Mouse (Mus musculus): ENCODE data around the gene Fut2. TPM values are rescaled to one million over a fixed set of nuclear protein-coding genes. Genes with fewer than 3 reads are reported as not detected.

The Fut2 gene
- polyA plus RNA-seq, 1 experiment from 2014 or later, result 35.1 TPM

DNA sequence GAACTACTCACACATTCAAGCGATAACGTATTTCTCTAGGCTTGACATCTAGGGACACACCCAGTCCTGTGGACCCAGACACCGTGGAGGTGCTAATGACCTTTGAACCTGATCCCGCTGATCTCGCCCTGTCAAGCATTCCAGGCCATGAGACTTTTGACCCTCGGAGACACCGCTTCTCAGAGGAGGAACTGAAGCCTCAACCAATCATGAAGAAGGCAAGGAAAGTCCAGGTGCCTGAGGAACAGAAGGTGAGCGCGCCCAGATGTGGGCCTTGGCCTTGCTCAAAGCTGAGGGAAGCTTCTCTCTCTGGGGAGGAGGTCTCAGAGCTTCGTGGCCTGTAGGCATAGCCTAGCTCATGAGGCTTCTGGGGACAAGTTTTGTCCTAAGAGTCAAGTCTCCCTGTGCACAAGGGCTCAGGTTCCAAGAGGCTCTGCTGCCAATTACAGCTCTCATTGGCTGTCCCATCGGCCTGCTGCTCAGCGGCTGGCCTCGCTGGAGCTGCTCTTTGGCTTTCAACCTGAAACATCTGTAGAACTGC, 42.1 kb upstream of the Fut2 start:
- Histone ChIP-seq H3K36me3 (ENCODE audit: control insufficient read depth, insufficient read depth, low read length) (peaks cover 23% of the 10 kb centered on the region), H3K9ac (ENCODE audit: low read length) (peak overlapping the region; percentile 43), H3K4me1 (replicated peaks; ENCODE audit: control insufficient read depth, insufficient read depth) (peaks cover 15% of the 10 kb centered on the region; the same call in 1 of the 2 replicates), H3K9me3 (ENCODE audit: control insufficient read depth, low read length) (no peaks in the 10 kb centered on the region), H3K27ac (replicated peaks) (peak overlapping the region; percentile 96), H3K4me3 (ENCODE audit: low read depth, low read length) (peak overlapping the region; percentile 24; the same call in 1 of the 2 replicates), H3K4me2 (replicated peaks; ENCODE audit: low read depth) (peak overlapping the region; percentile 99), H3K27me3 (ENCODE audit: control insufficient read depth, insufficient read depth, low read length) (no peaks in the 10 kb centered on the region)
- ATAC-seq (ENCODE audit: low FRiP score, low TSS enrichment) (no peak), DNase-seq (ENCODE audit: low spot score) (peak; percentile 61)
- TF ChIP-seq EP300 (optimal IDR thresholded peaks at IDR 0.05) (no peak), CTCF (IDR thresholded peaks at IDR 0.05; ENCODE audit: low read depth) (no peak)
- 24% methylated on average over 13 of the region's 13 CpGs for WGBS

DNA sequence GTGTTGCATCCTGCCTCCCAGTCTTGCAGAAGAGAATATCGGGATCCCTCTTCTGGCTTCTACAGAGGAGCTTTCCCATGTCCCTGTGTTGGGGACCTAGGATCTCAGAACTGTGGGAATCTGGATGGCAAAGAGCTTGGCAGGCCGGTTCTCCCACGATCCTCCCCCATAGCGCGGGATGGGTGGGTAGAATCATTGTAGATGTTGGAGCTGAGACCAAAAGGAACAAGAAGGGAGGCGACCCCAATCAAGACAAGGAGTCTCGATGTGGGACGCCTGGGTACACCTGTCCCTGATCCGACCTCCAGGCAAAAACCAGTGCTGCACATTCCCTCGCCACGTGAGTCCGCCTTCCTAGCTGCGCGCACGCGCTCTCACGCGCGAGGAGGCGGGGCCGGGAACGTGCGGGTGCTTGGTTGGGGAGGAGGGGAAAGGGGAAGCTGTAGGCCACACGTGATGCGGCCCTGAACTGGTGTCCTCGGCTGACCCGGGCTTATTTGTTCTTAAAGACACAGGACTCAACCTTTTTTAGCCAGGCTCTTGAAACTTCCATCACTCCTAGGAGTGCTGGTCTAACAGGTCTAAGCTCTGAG, 41.3 kb upstream of the Fut2 start:
- H3K9me3 ChIP-seq (ENCODE audit: control insufficient read depth, low read length), result no peaks in the 10 kb centered on the region
- H3K36me3 ChIP-seq (ENCODE audit: control insufficient read depth, insufficient read depth, low read length), result peaks cover 21% of the 10 kb centered on the region
- under 1% methylated on average over 26 of the region's 27 CpGs for WGBS
- TF ChIP-seq CTCF (IDR thresholded peaks at IDR 0.05; ENCODE audit: low read depth) (no peak), EP300 (optimal IDR thresholded peaks at IDR 0.05) (no peak)
- ATAC-seq (ENCODE audit: low FRiP score, low TSS enrichment), result peak; percentile 25
- peak; percentile 98 for DNase-seq (ENCODE audit: low spot score)
- peak overlapping the region; percentile 99 for H3K4me2 ChIP-seq (replicated peaks; ENCODE audit: low read depth)
- H3K27me3 ChIP-seq (ENCODE audit: control insufficient read depth, insufficient read depth, low read length), result no peaks in the 10 kb centered on the region
- H3K9ac ChIP-seq (ENCODE audit: low read length), result peak overlapping the region; percentile 91
- H3K27ac ChIP-seq (replicated peaks), result peak overlapping the region; percentile 96
- peaks cover 15% of the 10 kb centered on the region; the same call in 1 of the 2 replicates for H3K4me1 ChIP-seq (replicated peaks; ENCODE audit: control insufficient read depth, insufficient read depth)
- peak overlapping the region; percentile 65 for H3K4me3 ChIP-seq (ENCODE audit: low read depth, low read length)

- Histone ChIP-seq H3K4me2 (replicated peaks; ENCODE audit: low read depth) (peak overlapping the region; percentile 99), H3K4me1 (replicated peaks; ENCODE audit: control insufficient read depth, insufficient read depth) (peaks cover 15% of the 10 kb centered on the region; the same call in 1 of the 2 replicates), H3K9me3 (ENCODE audit: control insufficient read depth, low read length) (no peaks in the 10 kb centered on the region), H3K27ac (replicated peaks) (peak overlapping the region; percentile 96), H3K9ac (ENCODE audit: low read length) (peak overlapping the region; percentile 91), H3K4me3 (ENCODE audit: low read depth, low read length) (peak overlapping the region; percentile 65), H3K27me3 (ENCODE audit: control insufficient read depth, insufficient read depth, low read length) (no peaks in the 10 kb centered on the region), H3K36me3 (ENCODE audit: control insufficient read depth, insufficient read depth, low read length) (peaks cover 17% of the 10 kb centered on the region)
- under 1% methylated on average over 40 of the region's 45 CpGs for WGBS
- ATAC-seq (ENCODE audit: low FRiP score, low TSS enrichment), result peak; percentile 13; the same call in 1 of the 2 replicates
- DNase-seq (ENCODE audit: low spot score), result peak; percentile 93
- TF ChIP-seq EP300 (optimal IDR thresholded peaks at IDR 0.05) (no peak), CTCF (IDR thresholded peaks at IDR 0.05; ENCODE audit: low read depth) (peak; percentile 17; the same call in 1 of the 2 replicates)
Measured at GRCm38 (mm10) chr7:45706721-45707241, 40.6 kb upstream of the Fut2 start.

DNA sequence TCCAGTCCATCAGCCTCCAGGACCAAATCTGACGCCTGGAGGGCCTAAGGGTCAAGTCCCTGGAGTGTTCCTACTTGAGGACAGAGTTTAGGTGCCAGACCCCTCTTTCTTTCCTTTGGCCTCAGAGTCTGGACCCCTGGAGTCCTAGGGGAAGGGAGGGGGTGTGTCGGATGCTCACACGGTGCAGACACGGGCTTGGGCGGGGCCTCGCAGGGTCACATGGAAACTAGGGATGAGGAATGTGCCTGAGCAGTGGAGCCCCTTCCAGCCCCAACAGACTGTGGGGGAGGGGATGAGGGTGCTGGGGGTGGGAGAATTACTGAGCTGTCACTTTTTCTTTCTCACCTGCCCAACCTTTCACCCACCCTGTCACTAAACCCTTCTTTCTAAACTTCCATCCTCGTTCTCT, 39.7 kb upstream of the Fut2 start:
- ATAC-seq (ENCODE audit: low FRiP score, low TSS enrichment), result peak; percentile 14; the same call in 1 of the 2 replicates
- WGBS, result 1% methylated on average over 7 of the region's 7 CpGs

DNA sequence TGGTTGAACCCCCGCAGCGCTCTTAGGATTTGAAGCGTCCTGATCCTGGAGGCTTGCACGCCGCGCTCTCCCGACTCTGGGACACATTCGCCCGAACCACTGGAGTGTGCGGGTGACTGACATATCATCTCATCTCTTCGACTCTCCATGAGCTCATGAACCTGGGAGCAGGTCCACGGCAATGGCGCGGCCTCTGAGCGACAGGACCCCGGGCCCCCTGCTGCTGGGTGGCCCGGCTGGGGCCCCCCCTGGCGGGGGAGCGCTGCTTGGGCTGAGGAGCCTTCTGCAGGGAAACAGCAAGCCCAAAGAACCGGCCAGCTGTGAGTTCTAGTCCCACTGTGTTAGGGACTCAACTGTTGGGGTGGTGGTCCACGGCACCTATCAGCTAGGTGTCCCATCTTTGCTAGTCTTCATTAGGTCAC, 39.3 kb upstream of the Fut2 start:
- Histone ChIP-seq H3K4me2 (replicated peaks; ENCODE audit: low read depth) (peak overlapping the region; percentile 99), H3K4me1 (replicated peaks; ENCODE audit: control insufficient read depth, insufficient read depth) (peaks cover 15% of the 10 kb centered on the region; the same call in 1 of the 2 replicates), H3K9ac (ENCODE audit: low read length) (peak overlapping the region; percentile 91), H3K4me3 (ENCODE audit: low read depth, low read length) (peak overlapping the region; percentile 65), H3K9me3 (ENCODE audit: control insufficient read depth, low read length) (no peaks in the 10 kb centered on the region), H3K27ac (replicated peaks) (peak overlapping the region; percentile 96), H3K27me3 (ENCODE audit: control insufficient read depth, insufficient read depth, low read length) (no peaks in the 10 kb centered on the region), H3K36me3 (ENCODE audit: control insufficient read depth, insufficient read depth, low read length) (peaks cover 6% of the 10 kb centered on the region; the same call in 1 of the 2 replicates)
- DNase-seq (ENCODE audit: low spot score) (no peak), ATAC-seq (ENCODE audit: low FRiP score, low TSS enrichment) (peak; percentile 1)
- under 1% methylated on average over 21 of the region's 21 CpGs for WGBS
- TF ChIP-seq CTCF (IDR thresholded peaks at IDR 0.05; ENCODE audit: low read depth) (no peak; the same call in 1 of the 2 replicates), EP300 (optimal IDR thresholded peaks at IDR 0.05) (no peak)

More for the DNA sequence above, 39.7 kb upstream of the Fut2 start:
- peak overlapping the region; percentile 96 for H3K27ac ChIP-seq (replicated peaks)
- peak overlapping the region; percentile 99 for H3K4me2 ChIP-seq (replicated peaks; ENCODE audit: low read depth)
- H3K36me3 ChIP-seq (ENCODE audit: control insufficient read depth, insufficient read depth, low read length), result peaks cover 10% of the 10 kb centered on the region; the same call in 1 of the 2 replicates
- peaks cover 15% of the 10 kb centered on the region; the same call in 1 of the 2 replicates for H3K4me1 ChIP-seq (replicated peaks; ENCODE audit: control insufficient read depth, insufficient read depth)
- peak; percentile 84 for DNase-seq (ENCODE audit: low spot score)
- peak overlapping the region; percentile 91 for H3K9ac ChIP-seq (ENCODE audit: low read length)
- no peaks in the 10 kb centered on the region for H3K27me3 ChIP-seq (ENCODE audit: control insufficient read depth, insufficient read depth, low read length)
- no peaks in the 10 kb centered on the region for H3K9me3 ChIP-seq (ENCODE audit: control insufficient read depth, low read length)
- TF ChIP-seq EP300 (optimal IDR thresholded peaks at IDR 0.05) (no peak), CTCF (IDR thresholded peaks at IDR 0.05; ENCODE audit: low read depth) (no peak)
- H3K4me3 ChIP-seq (ENCODE audit: low read depth, low read length), result peak overlapping the region; percentile 65

All from stomach, postnatal 0 days (tissue).